Mouse (Mus musculus): ENCODE results near the gene Lrrc8a. TPM values are rescaled to one million over a fixed set of nuclear protein-coding genes. Genes with fewer than 3 reads are reported as not detected.

Lrrc8a gene
- polyA plus RNA-seq, 2 experiments = 18.8 to 47.2 TPM

DNA sequence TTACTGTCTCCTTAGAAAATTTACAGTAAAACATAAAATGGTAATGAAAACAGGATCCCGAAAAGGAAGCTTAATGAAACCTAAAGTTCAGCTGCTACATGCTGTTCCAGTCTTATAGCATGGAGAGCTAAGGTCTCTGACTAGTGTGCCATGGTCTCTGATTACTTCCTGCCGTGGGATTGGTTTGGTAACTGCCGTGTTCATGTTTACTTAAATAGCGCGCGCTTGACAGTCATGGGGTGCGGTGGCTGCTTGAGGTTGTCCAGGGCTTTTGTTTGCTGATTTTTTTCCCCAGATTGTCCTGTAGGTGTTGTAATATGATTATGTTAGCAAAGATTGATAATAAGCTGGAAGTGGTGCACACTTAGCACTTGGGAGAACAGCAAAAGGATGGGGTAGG lies 68.6 kb downstream of the Lrrc8a start:
- no peak overlapping the region for H3K4me3 ChIP-seq (replicated peaks; ENCODE audit: low read length)
- no peak overlapping the region for H3K4me2 ChIP-seq (replicated peaks; ENCODE audit: low read depth, low read length, severe bottlenecking)
- no peak overlapping the region for H3K9ac ChIP-seq (ENCODE audit: low read depth, low read length, severe bottlenecking)
- ATAC-seq (ENCODE audit: low FRiP score, low read depth) = no peak
- no peaks in the 10 kb centered on the region for H3K9me3 ChIP-seq (ENCODE audit: control insufficient read depth, low read length)
- no peak overlapping the region for H3K27ac ChIP-seq (replicated peaks; ENCODE audit: low read depth, low read length)
- peaks cover 98% of the 10 kb centered on the region for H3K36me3 ChIP-seq (ENCODE audit: control insufficient read depth, insufficient read depth, low read length)
- 96% methylated on average over 7 of the region's 7 CpGs for WGBS
- TF ChIP-seq POLR2A (IDR thresholded peaks at IDR 0.05; ENCODE audit: borderline replicate concordance, extremely low read depth, insufficient read depth, insufficient read length) = no peak
- no peak for DNase-seq (ENCODE audit: low spot score)
- H3K27me3 ChIP-seq (ENCODE audit: control insufficient read depth, insufficient read depth, low read length) = no peaks in the 10 kb centered on the region
- no peaks in the 10 kb centered on the region for H3K4me1 ChIP-seq (ENCODE audit: control insufficient read depth, insufficient read depth, low read length)

DNA sequence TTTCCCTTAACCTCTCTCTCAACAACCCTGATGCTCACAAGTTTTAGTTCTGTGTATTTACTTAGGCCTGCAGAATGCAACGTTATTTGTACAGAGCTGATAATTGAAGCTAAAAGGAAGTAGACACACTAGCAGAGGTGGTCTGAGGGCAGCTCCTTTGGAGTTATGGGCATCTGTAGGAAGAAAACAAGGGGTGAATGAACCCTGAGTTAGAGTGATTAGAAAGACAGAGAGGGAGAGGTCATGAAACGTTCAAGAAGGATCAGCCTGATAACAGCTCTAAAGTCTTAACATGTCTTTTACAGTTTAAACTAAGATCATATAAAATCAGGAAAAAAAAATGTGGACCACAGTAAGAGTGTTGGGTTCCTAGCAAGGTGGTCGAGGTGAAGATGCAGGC lies 71.8 kb downstream of the Lrrc8a start:
- Histone ChIP-seq H3K9me3 (ENCODE audit: control insufficient read depth, low read length) (no peaks in the 10 kb centered on the region), H3K4me3 (replicated peaks; ENCODE audit: low read length) (no peak overlapping the region), H3K27ac (replicated peaks; ENCODE audit: low read depth, low read length) (no peak overlapping the region), H3K36me3 (ENCODE audit: control insufficient read depth, insufficient read depth, low read length) (peaks cover 97% of the 10 kb centered on the region), H3K27me3 (ENCODE audit: control insufficient read depth, insufficient read depth, low read length) (no peaks in the 10 kb centered on the region), H3K4me1 (ENCODE audit: control insufficient read depth, insufficient read depth, low read length) (no peaks in the 10 kb centered on the region), H3K9ac (ENCODE audit: low read depth, low read length, severe bottlenecking) (no peak overlapping the region), H3K4me2 (replicated peaks; ENCODE audit: low read depth, low read length, severe bottlenecking) (no peak overlapping the region)
- WGBS = 91% methylated on average over 3 of the region's 3 CpGs
- TF ChIP-seq POLR2A (IDR thresholded peaks at IDR 0.05; ENCODE audit: borderline replicate concordance, extremely low read depth, insufficient read depth, insufficient read length) = no peak
- ATAC-seq (ENCODE audit: low FRiP score, low read depth) = no peak
- DNase-seq (ENCODE audit: low spot score) = no peak

DNA sequence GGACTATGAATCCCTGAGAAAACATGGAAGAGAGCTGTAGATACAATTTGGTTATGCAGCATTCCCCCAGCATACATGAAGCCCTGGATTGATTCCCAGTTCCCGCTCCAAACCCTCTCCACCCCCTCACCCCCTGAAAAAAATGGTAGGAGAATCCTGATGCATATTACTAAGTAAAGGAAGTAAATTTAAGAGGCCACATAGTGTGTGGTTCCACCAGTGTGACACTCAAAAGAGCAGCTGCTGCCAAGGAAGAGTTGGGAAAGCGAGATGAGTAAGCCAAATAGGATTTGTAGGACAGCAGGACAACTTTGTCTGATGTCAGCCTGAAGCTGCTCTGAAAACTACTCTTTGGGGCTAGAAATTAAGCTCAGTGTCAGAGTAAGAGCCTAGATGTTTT lies 74.0 kb downstream of the Lrrc8a start:
- H3K4me1 ChIP-seq (ENCODE audit: control insufficient read depth, insufficient read depth, low read length) = no peaks in the 10 kb centered on the region
- no peak for ATAC-seq (ENCODE audit: low FRiP score, low read depth)
- H3K27ac ChIP-seq (replicated peaks; ENCODE audit: low read depth, low read length) = no peak overlapping the region
- WGBS = 93% methylated on average over 2 of the region's 2 CpGs
- no peaks in the 10 kb centered on the region for H3K27me3 ChIP-seq (ENCODE audit: control insufficient read depth, insufficient read depth, low read length)
- no peak overlapping the region for H3K4me3 ChIP-seq (replicated peaks; ENCODE audit: low read length)
- H3K36me3 ChIP-seq (ENCODE audit: control insufficient read depth, insufficient read depth, low read length) = peaks cover 96% of the 10 kb centered on the region
- no peak for TF ChIP-seq POLR2A (IDR thresholded peaks at IDR 0.05; ENCODE audit: borderline replicate concordance, extremely low read depth, insufficient read depth, insufficient read length)
- no peaks in the 10 kb centered on the region for H3K9me3 ChIP-seq (ENCODE audit: control insufficient read depth, low read length)
- DNase-seq (ENCODE audit: low spot score) = no peak
- H3K9ac ChIP-seq (ENCODE audit: low read depth, low read length, severe bottlenecking) = no peak overlapping the region
- H3K4me2 ChIP-seq (replicated peaks; ENCODE audit: low read depth, low read length, severe bottlenecking) = no peak overlapping the region

Other genes with a start within 250 kb of the Lrrc8a start
- gene Wdr34, start 188.8 kb upstream of the Lrrc8a start, polyA plus RNA-seq (2012; rRNA removed) = 44.0 and 53.5 TPM in 2 replicates
- 30.1 and 33.1 TPM in 2 replicates for gene Wdr34, start 188.8 kb upstream of the Lrrc8a start, polyA plus RNA-seq (2014; fragmentation: Nextera tagmentation; extraction: Ambion mirVana)
- 178 and 295 TPM in 2 replicates for gene Set, start 180.3 kb upstream of the Lrrc8a start, polyA plus RNA-seq (2012; rRNA removed)
- 426 and 451 TPM in 2 replicates for gene Set, start 180.3 kb upstream of the Lrrc8a start, polyA plus RNA-seq (2014; fragmentation: Nextera tagmentation; extraction: Ambion mirVana)
- 24.8 and 26.9 TPM in 2 replicates for gene Pkn3, start 160.0 kb upstream of the Lrrc8a start, polyA plus RNA-seq (2012; rRNA removed)
- 5.9 and 6.4 TPM in 2 replicates for gene Pkn3, start 160.0 kb upstream of the Lrrc8a start, polyA plus RNA-seq (2014; fragmentation: Nextera tagmentation; extraction: Ambion mirVana)
- gene Zdhhc12, start 144.1 kb upstream of the Lrrc8a start, polyA plus RNA-seq (2012; rRNA removed) = 53.2 and 68.8 TPM in 2 replicates
- 21.9 and 23.2 TPM in 2 replicates for gene Zdhhc12, start 144.1 kb upstream of the Lrrc8a start, polyA plus RNA-seq (2014; fragmentation: Nextera tagmentation; extraction: Ambion mirVana)
- 60.3 and 79.9 TPM in 2 replicates for gene Zer1, start 113.1 kb upstream of the Lrrc8a start, polyA plus RNA-seq (2012; rRNA removed)
- 9.7 and 11.0 TPM in 2 replicates for gene Zer1, start 113.1 kb upstream of the Lrrc8a start, polyA plus RNA-seq (2014; fragmentation: Nextera tagmentation; extraction: Ambion mirVana)
- gene Tbc1d13, start 104.0 kb upstream of the Lrrc8a start, polyA plus RNA-seq (2012; rRNA removed) = 49.9 and 62.9 TPM in 2 replicates
- gene Tbc1d13, start 104.0 kb upstream of the Lrrc8a start, polyA plus RNA-seq (2014; fragmentation: Nextera tagmentation; extraction: Ambion mirVana) = 10.4 and 10.7 TPM in 2 replicates
- 18.5 and 24.7 TPM in 2 replicates for gene Endog, start 66.2 kb upstream of the Lrrc8a start, polyA plus RNA-seq (2012; rRNA removed)
- 20.9 and 22.6 TPM in 2 replicates for gene Endog, start 66.2 kb upstream of the Lrrc8a start, polyA plus RNA-seq (2014; fragmentation: Nextera tagmentation; extraction: Ambion mirVana)
- gene Spout1, start 59.3 kb upstream of the Lrrc8a start, polyA plus RNA-seq (2012; rRNA removed) = 69.1 and 73.7 TPM in 2 replicates
- 75.6 and 79.9 TPM in 2 replicates for gene Spout1, start 59.3 kb upstream of the Lrrc8a start, polyA plus RNA-seq (2014; fragmentation: Nextera tagmentation; extraction: Ambion mirVana)
- gene Kyat1, start 31.9 kb upstream of the Lrrc8a start, polyA plus RNA-seq (2012; rRNA removed) = 24.5 and 30.3 TPM in 2 replicates
- gene Kyat1, start 31.9 kb upstream of the Lrrc8a start, polyA plus RNA-seq (2014; fragmentation: Nextera tagmentation; extraction: Ambion mirVana) = 10.2 and 10.3 TPM in 2 replicates
- 3.8 and 6.0 TPM in 2 replicates for gene Gm28035, start 2.9 kb downstream of the Lrrc8a start, polyA plus RNA-seq (2012; rRNA removed)
- 0.11 and 0.23 TPM in 2 replicates for gene Gm28035, start 2.9 kb downstream of the Lrrc8a start, polyA plus RNA-seq (2014; fragmentation: Nextera tagmentation; extraction: Ambion mirVana)
- 11.7 and 12.8 TPM in 2 replicates for gene Phyhd1, start 28.5 kb downstream of the Lrrc8a start, polyA plus RNA-seq (2012; rRNA removed)
- 5.0 and 5.1 TPM in 2 replicates for gene Phyhd1, start 28.5 kb downstream of the Lrrc8a start, polyA plus RNA-seq (2014; fragmentation: Nextera tagmentation; extraction: Ambion mirVana)
- not detected in 2 replicates for gene Gm28038, start 43.3 kb downstream of the Lrrc8a start, polyA plus RNA-seq (2012; rRNA removed)
- not detected in 2 replicates for gene Gm28038, start 43.3 kb downstream of the Lrrc8a start, polyA plus RNA-seq (2014; fragmentation: Nextera tagmentation; extraction: Ambion mirVana)
- 13.8 and 19.0 TPM in 2 replicates for gene Dolk, start 48.6 kb downstream of the Lrrc8a start, polyA plus RNA-seq (2012; rRNA removed)
- gene Dolk, start 48.6 kb downstream of the Lrrc8a start, polyA plus RNA-seq (2014; fragmentation: Nextera tagmentation; extraction: Ambion mirVana) = 31.0 and 32.4 TPM in 2 replicates
- 55.6 and 73.6 TPM in 2 replicates for gene Nup188, start 48.7 kb downstream of the Lrrc8a start, polyA plus RNA-seq (2012; rRNA removed)
- 39.8 and 42.6 TPM in 2 replicates for gene Nup188, start 48.7 kb downstream of the Lrrc8a start, polyA plus RNA-seq (2014; fragmentation: Nextera tagmentation; extraction: Ambion mirVana)
- 122 and 167 TPM in 2 replicates for gene Sh3glb2, start 121.6 kb downstream of the Lrrc8a start, polyA plus RNA-seq (2012; rRNA removed)
- 64.8 and 70.1 TPM in 2 replicates for gene Sh3glb2, start 121.6 kb downstream of the Lrrc8a start, polyA plus RNA-seq (2014; fragmentation: Nextera tagmentation; extraction: Ambion mirVana)
- 28.9 and 37.3 TPM in 2 replicates for gene Miga2, start 126.5 kb downstream of the Lrrc8a start, polyA plus RNA-seq (2012; rRNA removed)
- 20.5 and 21.7 TPM in 2 replicates for gene Miga2, start 126.5 kb downstream of the Lrrc8a start, polyA plus RNA-seq (2014; fragmentation: Nextera tagmentation; extraction: Ambion mirVana)
- 49.8 and 71.3 TPM in 2 replicates for gene Dolpp1, start 154.5 kb downstream of the Lrrc8a start, polyA plus RNA-seq (2012; rRNA removed)
- 30.9 and 31.8 TPM in 2 replicates for gene Dolpp1, start 154.5 kb downstream of the Lrrc8a start, polyA plus RNA-seq (2014; fragmentation: Nextera tagmentation; extraction: Ambion mirVana)
- 25.0 and 31.0 TPM in 2 replicates for gene Crat, start 178.1 kb downstream of the Lrrc8a start, polyA plus RNA-seq (2012; rRNA removed)
- 33.4 and 36.1 TPM in 2 replicates for gene Crat, start 178.1 kb downstream of the Lrrc8a start, polyA plus RNA-seq (2014; fragmentation: Nextera tagmentation; extraction: Ambion mirVana)
- gene Ptpa, start 178.3 kb downstream of the Lrrc8a start, polyA plus RNA-seq (2012; rRNA removed) = 142 and 168 TPM in 2 replicates
- 74.5 and 87.6 TPM in 2 replicates for gene Ptpa, start 178.3 kb downstream of the Lrrc8a start, polyA plus RNA-seq (2014; fragmentation: Nextera tagmentation; extraction: Ambion mirVana)
- 31.0 and 47.8 TPM in 2 replicates for gene Ier5l, start 236.5 kb downstream of the Lrrc8a start, polyA plus RNA-seq (2012; rRNA removed)
- 3.9 and 7.5 TPM in 2 replicates for gene Ier5l, start 236.5 kb downstream of the Lrrc8a start, polyA plus RNA-seq (2014; fragmentation: Nextera tagmentation; extraction: Ambion mirVana)

All from limb, embryonic 14.5 days (tissue).